Mouse (Mus musculus) ES-E14 (cell line): ENCODE data around the gene Lpcat4.

Experiments
- HCFC1 ChIP-seq: IDR thresholded peaks from 2 replicates; pipeline ENCODE4 v1.6.1; 2012; ENCODE audit warnings: low read length, inconsistent platforms, borderline replicate concordance; ENCODE audit not compliant: insufficient read depth
- ZC3H11A ChIP-seq: IDR thresholded peaks from 2 replicates; pipeline ENCODE4 v1.6.1; 2012; ENCODE audit warnings: low read depth, mild to moderate bottlenecking, inconsistent platforms, low read length, borderline replicate concordance
- ZNF384 ChIP-seq: IDR thresholded peaks from 2 replicates; pipeline ENCODE4 v1.6.1; 2012; ENCODE audit warnings: low read depth, low read length, inconsistent platforms

GRCm38 (mm10) chr2:112267547-112268269, 28.4 kb downstream of the Lpcat4 start:
- TF ChIP-seq HCFC1 (no peak), ZC3H11A (no peak), ZNF384 (no peak)
